Mouse (Mus musculus) E14TG2a.4 (cell line): ENCODE results near the gene Lkaaear1.

Source experiments
- CTCF ChIP-seq: conservative IDR thresholded peaks from 2 replicates; pipeline ENCODE4 v1.5.1; 2014; ENCODE audit warnings: low read length
- NANOG ChIP-seq: IDR thresholded peaks from 2 replicates; pipeline ENCODE4 v1.6.1; 2014; ENCODE audit warnings: borderline replicate concordance, low read length, mixed read lengths
- POU5F1 ChIP-seq: IDR thresholded peaks from 2 replicates; pipeline ENCODE4 v1.6.1; 2014; ENCODE audit warnings: low read length, borderline replicate concordance

DNA sequence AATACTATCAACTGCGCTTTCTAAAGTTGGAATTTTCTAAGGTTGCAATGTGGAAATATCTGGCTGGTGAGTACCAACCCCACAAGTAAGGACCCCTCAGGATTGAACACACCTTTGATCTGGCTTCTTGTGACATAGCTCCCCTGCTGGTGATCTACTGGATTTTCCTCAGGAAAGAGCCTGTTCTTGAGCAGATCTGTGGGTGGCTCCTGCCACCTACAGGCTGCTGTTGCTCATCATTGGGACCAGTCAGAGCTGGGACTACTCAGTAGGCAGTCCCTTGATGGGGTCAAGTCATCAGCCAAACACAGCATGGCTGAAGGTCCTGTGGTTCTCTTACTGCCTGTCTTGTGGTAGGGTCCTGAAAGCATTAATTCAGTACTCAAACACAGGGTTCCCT, 19.5 kb downstream of the Lkaaear1 start:
- TF ChIP-seq CTCF: peak; percentile 86
- no peak for TF ChIP-seq POU5F1
- TF ChIP-seq NANOG: no peak
